Mouse (Mus musculus): ENCODE measurements around the gene Gm20388. TPM values are rescaled to one million over a fixed set of nuclear protein-coding genes. Genes with fewer than 3 reads are reported as not detected.

Gm20388 gene
- polyA plus RNA-seq, 1 experiment = 18.7 TPM

- H3K27me3 ChIP-seq (ENCODE audit: control insufficient read depth, insufficient read depth, low read length) = no peaks in the 10 kb centered on the region
- no peak overlapping the region for H3K27ac ChIP-seq (ENCODE audit: insufficient read depth, low read length)
- no peak for TF ChIP-seq CTCF (IDR thresholded peaks at IDR 0.05; ENCODE audit: borderline replicate concordance, insufficient read depth, low read depth, low read length)
- no peak for TF ChIP-seq POLR2A (IDR thresholded peaks at IDR 0.05; ENCODE audit: borderline replicate concordance, insufficient read depth, low read length)
- H3K4me3 ChIP-seq (replicated peaks; ENCODE audit: insufficient read depth, low read depth, low read length) = no peak overlapping the region
- 90% methylated on average over 13 of the region's 13 CpGs for WGBS
- peaks cover 18% of the 10 kb centered on the region for H3K4me1 ChIP-seq (ENCODE audit: control insufficient read depth, insufficient read depth, low read length)
- no peak for DNase-seq
These were observed 1435.5 kb downstream of the Gm20388 start for GRCm38 (mm10) chr8:121346175-121346574.

DNA sequence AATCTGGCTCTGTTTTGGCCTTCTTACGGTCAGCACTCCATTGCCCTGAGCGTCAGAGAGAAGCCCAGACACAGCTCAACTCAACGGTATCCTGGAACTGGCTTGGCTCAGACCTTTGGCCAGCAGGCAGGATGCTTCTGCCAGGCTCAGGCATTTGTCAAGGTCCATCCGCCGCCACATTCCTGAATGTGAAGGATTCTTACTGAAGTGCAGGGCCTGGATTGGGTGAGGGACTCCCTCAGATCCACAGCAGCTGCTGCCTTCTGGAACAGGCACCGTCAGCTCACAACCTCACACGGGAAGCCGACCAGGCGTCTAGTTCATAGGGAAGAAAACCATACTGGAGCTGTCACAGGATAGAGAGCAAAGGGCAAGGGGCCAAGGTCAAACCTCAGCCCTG lies 1436.2 kb downstream of the Gm20388 start:
- peak; percentile 35 to 59 for DNase-seq
- no peaks in the 10 kb centered on the region for H3K27me3 ChIP-seq (ENCODE audit: control insufficient read depth, insufficient read depth, low read length)
- no peak for TF ChIP-seq CTCF (IDR thresholded peaks at IDR 0.05; ENCODE audit: borderline replicate concordance, insufficient read depth, low read depth, low read length)
- no peak for TF ChIP-seq POLR2A (IDR thresholded peaks at IDR 0.05; ENCODE audit: borderline replicate concordance, insufficient read depth, low read length)
- no peak overlapping the region for H3K4me3 ChIP-seq (replicated peaks; ENCODE audit: insufficient read depth, low read depth, low read length)
- 27% methylated on average over 9 of the region's 9 CpGs for WGBS
- H3K27ac ChIP-seq (ENCODE audit: insufficient read depth, low read length) = no peak overlapping the region
- H3K4me1 ChIP-seq (ENCODE audit: control insufficient read depth, insufficient read depth, low read length) = peaks cover 18% of the 10 kb centered on the region

DNA sequence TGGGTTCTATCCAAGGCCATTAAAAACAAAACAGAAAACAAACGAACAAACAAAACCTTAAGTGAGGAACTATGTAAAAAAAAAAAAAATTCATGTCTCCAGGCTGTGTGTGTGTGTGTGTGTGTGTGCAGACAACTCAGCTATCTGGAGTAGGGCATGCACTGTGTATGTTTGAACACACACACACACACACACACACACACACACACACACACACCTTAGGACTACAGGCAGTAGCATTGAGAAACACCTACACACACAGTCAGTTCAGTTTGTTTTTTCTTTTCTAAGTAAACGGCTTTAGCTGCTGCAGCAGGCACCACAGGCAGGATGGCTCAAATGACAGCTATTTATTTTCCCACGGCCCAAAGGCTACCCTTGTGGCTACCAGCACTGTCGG lies 1438.4 kb downstream of the Gm20388 start:
- DNase-seq = no peak
- H3K27me3 ChIP-seq (ENCODE audit: control insufficient read depth, insufficient read depth, low read length) = no peaks in the 10 kb centered on the region
- H3K4me1 ChIP-seq (ENCODE audit: control insufficient read depth, insufficient read depth, low read length) = peaks cover 16% of the 10 kb centered on the region
- WGBS = 65% methylated on average over 4 of the region's 4 CpGs
- H3K27ac ChIP-seq (ENCODE audit: insufficient read depth, low read length) = no peak overlapping the region
- TF ChIP-seq CTCF (IDR thresholded peaks at IDR 0.05; ENCODE audit: borderline replicate concordance, insufficient read depth, low read depth, low read length) (no peak), POLR2A (IDR thresholded peaks at IDR 0.05; ENCODE audit: borderline replicate concordance, insufficient read depth, low read length) (no peak)
- H3K4me3 ChIP-seq (replicated peaks; ENCODE audit: insufficient read depth, low read depth, low read length) = no peak overlapping the region

- DNase-seq = no peak
- H3K4me3 ChIP-seq (replicated peaks; ENCODE audit: insufficient read depth, low read depth, low read length) = no peak overlapping the region
- peaks cover 4% of the 10 kb centered on the region for H3K4me1 ChIP-seq (ENCODE audit: control insufficient read depth, insufficient read depth, low read length)
- no peak overlapping the region for H3K27ac ChIP-seq (ENCODE audit: insufficient read depth, low read length)
- 81% methylated on average over 9 of the region's 9 CpGs for WGBS
- no peaks in the 10 kb centered on the region for H3K27me3 ChIP-seq (ENCODE audit: control insufficient read depth, insufficient read depth, low read length)
- TF ChIP-seq POLR2A (IDR thresholded peaks at IDR 0.05; ENCODE audit: borderline replicate concordance, insufficient read depth, low read length) = no peak
- no peak for TF ChIP-seq CTCF (IDR thresholded peaks at IDR 0.05; ENCODE audit: borderline replicate concordance, insufficient read depth, low read depth, low read length)
These were observed 1440.2 kb downstream of the Gm20388 start for GRCm38 (mm10) chr8:121350803-121351202.

- Histone ChIP-seq H3K4me1 (ENCODE audit: control insufficient read depth, insufficient read depth, low read length) (no peaks in the 10 kb centered on the region), H3K4me3 (replicated peaks; ENCODE audit: insufficient read depth, low read depth, low read length) (no peak overlapping the region), H3K27ac (ENCODE audit: insufficient read depth, low read length) (no peak overlapping the region), H3K27me3 (ENCODE audit: control insufficient read depth, insufficient read depth, low read length) (no peaks in the 10 kb centered on the region)
- TF ChIP-seq POLR2A (IDR thresholded peaks at IDR 0.05; ENCODE audit: borderline replicate concordance, insufficient read depth, low read length) (no peak), CTCF (IDR thresholded peaks at IDR 0.05; ENCODE audit: borderline replicate concordance, insufficient read depth, low read depth, low read length) (no peak)
- no peak for DNase-seq
- 65% methylated on average over 10 of the region's 10 CpGs for WGBS
These were observed 1444.2 kb downstream of the Gm20388 start for GRCm38 (mm10) chr8:121354844-121355243.

DNA sequence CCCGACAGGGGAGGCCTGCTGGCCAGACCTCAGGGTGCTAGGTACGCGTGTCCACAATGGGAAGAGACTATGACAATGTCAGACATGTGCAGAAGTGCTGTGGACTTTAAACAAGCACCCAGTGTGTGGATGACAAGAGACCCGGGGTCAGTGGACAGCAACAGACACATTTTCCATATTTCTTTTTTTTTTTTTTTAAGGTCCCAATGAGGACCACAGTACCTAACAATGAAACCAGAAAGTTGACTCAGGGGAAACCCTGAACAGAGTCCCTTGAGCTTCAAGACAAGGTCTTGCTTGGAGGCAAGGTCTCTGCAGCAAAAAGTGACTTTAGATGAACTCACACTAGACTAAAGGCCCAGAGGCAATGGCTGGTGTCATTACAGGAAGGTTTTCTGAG lies 1446.8 kb downstream of the Gm20388 start:
- Histone ChIP-seq H3K27ac (ENCODE audit: insufficient read depth, low read length) (no peak overlapping the region), H3K4me1 (ENCODE audit: control insufficient read depth, insufficient read depth, low read length) (no peaks in the 10 kb centered on the region)
- WGBS = 92% methylated on average over 4 of the region's 4 CpGs

DNA sequence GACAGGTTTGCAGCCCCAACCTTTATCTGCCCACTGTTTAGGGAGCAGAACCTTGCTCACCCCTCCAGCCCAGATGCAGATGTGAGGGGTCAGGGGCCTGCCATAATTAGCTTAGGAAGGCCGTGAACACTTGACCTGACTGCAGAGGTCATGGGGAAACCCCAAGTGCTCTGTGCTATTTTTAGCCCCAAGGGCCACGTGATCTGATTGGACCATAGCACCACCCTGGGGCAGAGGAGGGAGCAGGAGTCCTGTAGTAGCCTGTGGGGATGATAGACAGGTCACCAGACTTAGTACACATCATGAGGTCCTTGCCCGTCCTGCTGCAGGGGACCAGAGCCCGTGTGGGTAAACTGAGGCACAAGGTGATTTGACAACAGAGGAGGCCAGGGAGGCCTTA lies 1448.0 kb downstream of the Gm20388 start:
- H3K27me3 ChIP-seq (ENCODE audit: control insufficient read depth, insufficient read depth, low read length) = no peaks in the 10 kb centered on the region
- no peaks in the 10 kb centered on the region for H3K4me1 ChIP-seq (ENCODE audit: control insufficient read depth, insufficient read depth, low read length)
- H3K27ac ChIP-seq (ENCODE audit: insufficient read depth, low read length) = no peak overlapping the region
- no peak overlapping the region for H3K4me3 ChIP-seq (replicated peaks; ENCODE audit: insufficient read depth, low read depth, low read length)
- 80% methylated on average over 4 of the region's 4 CpGs for WGBS
- no peak for DNase-seq
- TF ChIP-seq CTCF (IDR thresholded peaks at IDR 0.05; ENCODE audit: borderline replicate concordance, insufficient read depth, low read depth, low read length) (no peak), POLR2A (IDR thresholded peaks at IDR 0.05; ENCODE audit: borderline replicate concordance, insufficient read depth, low read length) (no peak)

More for the DNA sequence above, 1446.8 kb downstream of the Gm20388 start:
- TF ChIP-seq POLR2A (IDR thresholded peaks at IDR 0.05; ENCODE audit: borderline replicate concordance, insufficient read depth, low read length) = no peak
- no peak for TF ChIP-seq CTCF (IDR thresholded peaks at IDR 0.05; ENCODE audit: borderline replicate concordance, insufficient read depth, low read depth, low read length)
- H3K4me3 ChIP-seq (replicated peaks; ENCODE audit: insufficient read depth, low read depth, low read length) = no peak overlapping the region
- DNase-seq = no peak
- H3K27me3 ChIP-seq (ENCODE audit: control insufficient read depth, insufficient read depth, low read length) = no peaks in the 10 kb centered on the region

- no peak for TF ChIP-seq CTCF (IDR thresholded peaks at IDR 0.05; ENCODE audit: borderline replicate concordance, insufficient read depth, low read depth, low read length)
- TF ChIP-seq POLR2A (IDR thresholded peaks at IDR 0.05; ENCODE audit: borderline replicate concordance, insufficient read depth, low read length) = no peak
- DNase-seq = no peak
- Histone ChIP-seq H3K27me3 (ENCODE audit: control insufficient read depth, insufficient read depth, low read length) (no peaks in the 10 kb centered on the region), H3K4me3 (replicated peaks; ENCODE audit: insufficient read depth, low read depth, low read length) (no peak overlapping the region), H3K4me1 (ENCODE audit: control insufficient read depth, insufficient read depth, low read length) (peaks cover under 1% of the 10 kb centered on the region; the same call in 1 of the 2 replicates), H3K27ac (ENCODE audit: insufficient read depth, low read length) (no peak overlapping the region)
- WGBS = 60% methylated on average over 20 of the region's 20 CpGs
These were observed 1448.7 kb downstream of the Gm20388 start for GRCm38 (mm10) chr8:121359131-121359981.
